Mouse (Mus musculus) myocyte (in vitro differentiated cells): ENCODE data around the gene Sept5.

Source experiments
- CEBPB ChIP-seq: IDR thresholded peaks from 2 replicates; pipeline ENCODE4 v1.6.1; 2011; ENCODE audit warnings: mild to moderate bottlenecking, moderate library complexity; ENCODE audit not compliant: poor library complexity, insufficient read depth, severe bottlenecking
- E2F4 ChIP-seq: IDR thresholded peaks from one replicate; pipeline ENCODE4 v1.6.1; 2011; ENCODE audit warnings: mild to moderate bottlenecking, control low read depth, moderate library complexity; ENCODE audit not compliant: insufficient read depth
- MAX ChIP-seq: IDR thresholded peaks from one replicate; pipeline ENCODE4 v1.6.1; 2011; ENCODE audit warnings: low read depth, mild to moderate bottlenecking, control low read depth
- POLR2A ChIP-seq: IDR thresholded peaks from one replicate; pipeline ENCODE4 v1.6.1; 2011; ENCODE audit warnings: low read depth, mild to moderate bottlenecking, control low read depth, moderate library complexity; ENCODE audit not compliant: insufficient read length
- REST ChIP-seq: IDR thresholded peaks from one replicate; pipeline ENCODE4 v1.6.1; 2011; ENCODE audit warnings: mild to moderate bottlenecking, control low read depth, moderate library complexity; ENCODE audit not compliant: insufficient read depth, insufficient read length

DNA sequence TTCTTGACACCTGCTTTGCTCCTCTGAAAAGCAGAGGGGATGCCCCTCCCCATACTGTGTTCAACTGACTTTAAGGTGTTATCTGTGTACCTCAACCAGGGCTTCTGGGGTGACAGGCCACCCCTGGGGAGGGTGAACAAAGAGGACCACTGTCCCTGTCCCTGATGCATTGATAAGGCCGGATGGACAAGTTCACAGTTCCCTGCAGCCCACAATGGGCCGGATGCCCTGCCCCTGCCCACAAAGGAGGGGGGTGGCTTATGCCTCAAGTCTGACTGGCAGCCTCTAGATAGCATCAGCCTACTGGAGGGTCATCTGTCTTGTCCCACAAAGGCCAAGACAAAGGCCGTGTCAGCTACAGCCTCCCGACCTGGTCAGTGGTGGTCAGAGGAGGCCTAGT is 10.6 kb downstream of the Sept5 start:
- TF ChIP-seq POLR2A (no peak), CEBPB (no peak), MAX (no peak), REST (no peak), E2F4 (no peak)
